Mouse (Mus musculus) c-Kit-negative CD71-positive TER-119-positive erythroid progenitor cells, embryonic 14.5 days (primary cell): ENCODE data around the gene Map3k14.
"Not testable (repeated sequence)": the region's sequence is repeated elsewhere in the genome, so short reads cannot be mapped to it uniquely, and the experiment has no call there.

Experiments
- DNase-seq: peaks from one replicate; pipeline ENCODE4 v3.0.0-alpha.2; 2013; ENCODE audit warnings: low read depth, low spot score

The Map3k14 gene

DNA sequence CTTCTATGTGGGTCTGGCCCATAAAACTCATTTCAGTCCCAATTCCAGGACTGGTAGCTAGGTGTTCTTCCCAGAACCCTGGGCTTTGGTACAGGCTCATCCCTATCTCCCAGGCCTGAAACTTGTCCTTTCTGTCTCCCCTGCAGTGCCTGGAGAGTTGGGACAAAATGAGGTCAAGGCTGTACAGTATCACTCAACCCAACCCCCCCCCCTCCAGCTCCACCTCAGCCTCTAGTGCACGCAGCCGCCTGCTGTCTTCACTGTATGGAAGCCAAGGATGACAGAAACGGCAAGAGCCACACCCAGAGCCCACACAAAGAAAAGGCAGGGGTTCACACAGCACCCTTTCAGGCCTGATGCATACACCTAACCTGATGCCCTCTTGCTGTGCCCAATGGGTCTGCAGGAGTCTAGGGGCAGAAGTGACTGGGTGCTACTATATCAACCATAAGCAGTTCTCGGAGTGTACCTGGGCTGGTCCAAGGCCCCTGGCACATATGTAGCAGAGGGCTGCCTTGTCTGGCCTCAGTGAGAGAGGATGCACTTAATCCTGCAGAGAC, 20.5 kb downstream of the Map3k14 start:
- DNase-seq = no peak

DNA sequence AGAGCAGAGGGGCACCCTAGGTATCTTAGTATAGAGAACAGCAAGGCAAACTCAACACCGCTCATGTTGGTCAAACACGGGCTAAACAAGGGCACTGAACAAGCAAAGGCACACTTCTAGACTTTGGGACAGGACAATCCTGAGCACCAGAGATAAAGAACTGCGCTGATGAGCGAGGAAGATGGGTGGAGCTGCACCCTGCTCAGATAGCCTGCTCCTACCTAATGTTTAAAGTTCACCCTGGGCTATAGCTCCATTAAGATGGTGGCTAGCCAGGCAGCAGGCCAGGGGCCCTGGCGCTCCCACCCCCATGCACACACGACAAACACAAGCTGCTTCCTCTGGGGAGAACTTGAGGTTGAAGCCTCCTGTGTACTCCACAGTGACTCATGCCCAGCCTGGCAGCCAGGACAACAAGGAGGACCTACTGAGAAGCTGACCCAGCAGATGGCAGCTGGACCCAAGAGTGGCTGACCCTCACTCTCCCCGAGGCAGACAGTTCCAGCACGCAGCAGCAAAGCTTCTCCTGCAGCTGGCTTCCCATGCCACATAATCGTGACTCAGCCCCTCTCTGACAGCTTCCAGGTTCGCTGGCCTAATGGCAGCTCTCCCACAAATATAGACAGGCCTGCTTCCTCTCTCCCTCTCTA, 21.1 kb downstream of the Map3k14 start:
- DNase-seq = no peak

DNA sequence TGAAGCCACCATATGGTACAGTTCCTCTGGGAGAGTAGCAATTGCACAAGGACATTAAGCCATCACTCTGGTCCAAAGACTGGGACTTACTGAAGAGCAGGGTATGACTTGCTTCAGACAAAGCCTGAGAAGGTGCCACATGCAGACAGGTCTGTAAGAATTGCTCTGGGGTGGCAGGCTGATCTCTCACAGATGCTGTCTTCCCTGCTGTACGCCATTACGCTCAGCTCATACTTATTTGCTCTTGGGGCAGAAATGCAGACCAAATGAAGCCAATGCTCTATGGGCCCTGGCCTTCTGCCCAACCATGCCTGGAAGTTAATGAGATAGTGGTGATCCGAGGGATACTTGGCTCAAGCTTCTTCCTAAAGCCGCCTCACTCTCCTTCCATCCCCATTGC, 22.4 kb downstream of the Map3k14 start:
- no peak for DNase-seq

DNA sequence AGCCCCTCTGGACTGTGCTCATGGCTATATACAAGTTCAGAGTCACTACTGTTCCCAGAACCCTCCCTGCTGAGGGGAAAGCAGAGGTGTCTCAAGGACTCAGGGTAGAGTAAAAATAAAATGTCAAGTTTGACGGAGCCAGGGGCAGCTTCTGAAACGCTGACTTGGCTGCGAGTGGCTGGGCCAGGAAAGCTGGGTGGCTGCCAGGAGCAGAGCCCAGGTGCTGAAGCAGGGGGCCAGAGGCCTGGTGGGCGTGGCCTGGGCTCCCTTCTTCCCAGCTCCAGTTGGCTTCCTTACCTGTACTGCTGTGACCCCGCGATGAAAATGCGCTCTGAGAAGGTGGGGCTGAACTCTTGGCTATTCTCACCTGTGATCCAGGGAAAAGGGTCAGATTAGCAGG, 26.5 kb downstream of the Map3k14 start:
- DNase-seq = no peak

DNA sequence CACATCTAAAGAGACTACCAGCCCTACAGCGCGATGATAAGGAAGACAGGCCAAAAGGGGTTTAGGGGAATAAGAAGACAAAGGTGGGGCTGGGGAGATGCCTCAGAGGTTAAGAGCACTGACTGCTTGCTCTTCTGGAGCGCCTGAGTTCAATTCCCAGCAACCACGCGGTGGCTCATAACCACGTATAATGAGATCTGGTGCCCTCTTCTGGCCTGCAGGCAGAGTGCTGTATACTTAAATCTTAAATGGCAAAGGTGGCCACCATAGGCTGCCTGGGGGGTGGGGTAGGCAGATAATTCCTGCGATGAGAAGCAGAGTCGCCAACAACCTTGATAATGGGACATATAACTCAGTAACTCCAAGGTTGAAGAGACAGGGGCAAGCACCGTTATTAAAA, 29.5 kb downstream of the Map3k14 start:
- no peak for DNase-seq

DNA sequence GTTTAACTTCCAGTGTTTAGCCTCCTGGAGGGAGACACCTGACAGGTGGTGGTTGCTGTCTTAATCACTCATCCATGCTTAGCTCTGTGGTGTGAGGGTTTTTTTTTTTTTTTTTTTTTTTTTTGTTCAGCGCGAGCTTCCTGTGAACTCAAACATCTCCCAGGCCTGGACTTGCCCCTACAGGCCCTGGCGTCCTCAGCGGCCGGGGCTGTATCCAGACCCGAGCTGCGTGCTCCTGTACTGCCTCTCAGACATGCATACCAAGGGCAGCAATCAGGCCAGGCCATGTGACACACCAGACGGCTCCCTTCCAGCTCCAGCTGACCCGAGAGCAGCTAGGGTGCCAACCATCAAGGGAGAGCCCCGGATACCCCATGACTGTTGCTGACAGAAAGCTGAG, 30.4 kb downstream of the Map3k14 start:
- no peak for DNase-seq

DNA sequence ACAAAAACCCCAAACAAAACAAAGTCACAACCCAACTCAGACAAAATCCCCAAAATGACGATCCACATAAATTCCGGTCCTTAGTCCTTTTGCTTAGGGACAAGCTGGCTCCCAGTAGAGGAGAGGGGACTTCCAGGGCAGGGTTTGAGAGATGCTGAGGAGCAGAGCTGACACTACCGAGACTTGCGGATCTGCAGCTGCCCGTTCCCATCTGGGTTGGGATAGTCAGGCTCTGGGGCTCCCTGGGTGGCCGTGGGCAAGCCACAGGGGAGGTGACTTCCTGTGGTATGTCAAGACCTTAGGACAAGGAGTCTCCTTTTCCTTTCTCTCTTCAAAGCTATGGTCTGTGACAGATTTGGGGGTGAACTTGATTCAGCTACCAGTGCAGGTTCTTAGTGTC, 30.8 kb downstream of the Map3k14 start:
- DNase-seq = no peak

DNA sequence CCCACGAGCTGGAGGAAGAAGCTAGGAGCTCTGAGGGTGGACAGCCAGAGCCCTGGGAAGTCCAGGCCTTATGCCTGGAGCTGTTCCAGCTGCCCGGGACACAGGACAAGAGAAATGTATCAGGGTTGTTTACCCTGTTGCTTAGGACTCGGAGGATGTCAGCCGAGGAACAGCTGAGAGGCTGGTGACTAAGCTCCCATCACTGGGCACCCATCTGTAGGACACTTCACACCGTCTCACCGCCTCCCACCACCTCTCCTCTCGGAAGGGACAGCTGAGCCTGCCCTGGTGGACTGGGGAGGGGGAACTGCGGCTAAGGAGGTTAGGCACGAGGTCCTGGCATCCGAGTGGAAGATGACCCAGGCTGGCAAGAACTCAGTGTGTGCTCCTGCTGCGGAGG, 31.6 kb downstream of the Map3k14 start:
- DNase-seq = no peak

DNA sequence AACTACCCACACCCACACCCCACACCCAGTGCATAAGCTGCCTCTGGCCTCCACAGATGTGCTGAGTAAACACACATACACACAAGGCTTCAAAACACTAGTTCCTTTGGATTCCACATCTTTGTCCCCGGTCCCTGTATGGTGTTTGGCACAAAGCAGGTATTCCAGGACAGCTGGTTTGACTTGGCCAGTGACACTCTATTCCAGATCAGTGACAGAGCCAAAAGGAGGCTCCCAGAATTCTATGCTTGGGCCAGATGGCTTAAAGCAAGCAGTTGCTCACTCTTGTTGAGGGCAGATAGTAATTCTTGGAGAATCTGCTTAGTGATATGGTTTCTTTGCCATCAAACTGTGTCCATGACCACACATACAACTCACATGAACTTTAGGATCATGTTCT, 32.8 kb downstream of the Map3k14 start:
- DNase-seq = no peak

DNA sequence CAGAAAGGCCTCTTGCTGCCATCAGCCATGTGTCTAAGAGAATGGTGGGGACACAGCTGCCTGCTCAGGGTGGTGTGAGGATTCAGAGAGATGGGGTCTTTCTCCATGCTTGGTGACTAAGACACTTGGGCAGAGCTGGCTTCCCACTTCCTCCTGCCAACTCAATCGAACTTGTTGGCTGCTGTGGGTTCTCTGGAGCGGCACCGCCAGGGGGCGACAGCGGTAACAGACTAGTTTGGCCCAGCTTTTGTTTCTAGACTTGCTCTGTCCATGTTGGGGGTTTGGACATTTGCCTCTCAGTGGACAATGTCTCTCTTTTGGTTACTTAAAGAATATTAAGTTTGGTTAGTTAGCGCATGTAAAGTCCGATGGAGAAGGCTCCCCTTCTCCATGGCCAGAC, 34.3 kb downstream of the Map3k14 start:
- DNase-seq = no peak

DNA sequence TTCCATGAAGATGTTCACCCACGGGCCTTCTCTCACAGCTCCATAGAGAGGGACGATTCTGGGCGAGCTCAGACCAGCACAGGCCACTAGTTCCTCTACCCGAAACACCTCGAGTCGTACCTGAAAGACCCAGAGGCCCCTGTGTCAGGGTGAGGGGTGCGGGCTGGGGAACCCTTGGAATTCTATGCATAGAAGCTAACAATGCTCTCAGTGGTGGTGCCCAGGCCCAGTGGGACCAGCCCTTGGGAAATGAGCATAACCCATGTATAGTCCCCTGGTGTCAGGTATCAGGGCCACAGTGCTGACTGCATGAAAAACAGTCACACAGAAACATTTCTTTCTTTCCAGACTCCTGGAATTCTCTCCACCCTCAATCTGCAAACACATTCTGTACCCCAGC, 35.9 kb downstream of the Map3k14 start:
- no peak for DNase-seq

DNA sequence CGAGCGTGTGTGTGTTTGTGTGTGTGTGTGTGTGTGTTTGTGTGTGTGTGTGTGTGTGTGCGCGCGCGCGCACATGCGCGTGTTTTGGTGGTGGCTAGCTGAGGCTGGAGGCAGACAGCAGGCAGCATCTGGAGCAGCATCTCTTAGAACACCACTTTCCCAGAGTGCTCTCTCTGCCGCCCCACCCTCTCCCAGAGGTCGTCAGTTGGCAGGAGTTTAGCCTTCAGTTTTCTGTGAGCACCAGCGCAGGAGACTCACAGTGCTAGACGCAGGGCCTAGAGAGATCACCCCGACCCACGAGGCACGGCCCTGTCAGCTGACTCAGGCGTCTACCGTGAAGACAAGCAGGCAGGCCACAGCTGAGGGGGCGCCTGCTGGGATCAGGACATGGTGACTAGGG, 36.6 kb downstream of the Map3k14 start:
- no peak for DNase-seq

DNA sequence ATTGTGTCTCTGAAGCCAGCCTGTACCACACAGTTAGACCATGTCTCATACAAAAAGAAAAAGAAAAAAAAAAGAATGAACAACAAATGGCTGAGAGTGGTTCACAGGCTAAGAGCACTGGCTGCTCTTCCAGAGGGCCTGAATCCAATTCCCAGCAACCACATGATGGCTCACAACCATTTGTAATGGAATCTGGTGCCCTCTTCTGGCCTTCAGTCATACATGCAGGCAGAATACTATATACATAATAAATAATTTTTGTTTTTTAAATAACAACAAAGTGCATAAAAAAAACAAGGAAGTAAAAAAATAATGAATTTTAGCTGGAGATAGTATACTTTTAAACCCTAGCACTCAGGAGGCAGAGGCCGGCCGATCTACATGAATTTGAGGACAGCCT, 37.7 kb downstream of the Map3k14 start:
- DNase-seq = no peak

DNA sequence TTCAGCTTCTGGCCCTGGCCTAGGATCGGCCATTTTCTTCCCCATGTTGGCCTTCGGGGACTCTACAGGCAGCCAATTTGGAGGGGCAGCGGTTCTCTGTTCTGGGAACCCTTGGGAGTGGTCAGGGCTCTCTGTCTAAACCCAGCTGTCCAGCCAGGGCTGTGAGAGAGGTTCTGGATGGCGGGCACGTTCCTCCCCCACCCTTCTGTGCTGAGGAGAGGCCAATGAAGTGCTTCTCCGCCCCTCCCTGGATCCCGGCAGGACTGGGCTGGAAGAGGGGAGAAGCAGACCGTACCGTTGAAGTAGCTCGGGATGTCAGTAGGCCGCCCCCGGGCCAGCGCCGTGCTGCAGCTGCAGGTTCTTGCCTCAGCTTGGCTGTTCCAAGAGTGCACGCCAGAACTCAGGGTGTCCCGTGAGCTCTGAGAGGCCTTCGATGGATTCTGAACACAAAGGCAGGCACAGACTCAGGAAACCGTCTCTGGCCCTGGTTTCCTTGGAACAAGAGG, 43.3 kb downstream of the Map3k14 start:
- DNase-seq = no peak

DNA sequence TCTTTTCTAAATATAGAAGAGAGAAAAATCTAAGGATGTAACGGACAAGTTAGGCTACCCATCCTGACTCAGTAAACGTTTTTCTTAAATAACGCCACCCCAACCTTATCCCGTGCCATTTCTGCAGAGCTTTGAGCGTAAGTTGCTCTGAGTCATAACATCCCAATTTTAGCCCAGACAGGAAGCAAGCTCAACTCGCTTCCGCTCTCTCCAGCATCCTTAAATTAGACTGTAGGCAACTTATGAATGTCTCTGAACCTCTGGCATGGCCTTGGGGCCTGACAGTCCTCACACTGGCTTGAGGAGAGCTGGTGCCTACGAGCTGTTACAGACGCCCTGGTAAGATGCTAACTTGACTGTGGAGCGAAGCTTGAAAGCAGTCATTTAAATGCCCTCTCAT, 43.8 kb downstream of the Map3k14 start:
- DNase-seq = no peak

DNA sequence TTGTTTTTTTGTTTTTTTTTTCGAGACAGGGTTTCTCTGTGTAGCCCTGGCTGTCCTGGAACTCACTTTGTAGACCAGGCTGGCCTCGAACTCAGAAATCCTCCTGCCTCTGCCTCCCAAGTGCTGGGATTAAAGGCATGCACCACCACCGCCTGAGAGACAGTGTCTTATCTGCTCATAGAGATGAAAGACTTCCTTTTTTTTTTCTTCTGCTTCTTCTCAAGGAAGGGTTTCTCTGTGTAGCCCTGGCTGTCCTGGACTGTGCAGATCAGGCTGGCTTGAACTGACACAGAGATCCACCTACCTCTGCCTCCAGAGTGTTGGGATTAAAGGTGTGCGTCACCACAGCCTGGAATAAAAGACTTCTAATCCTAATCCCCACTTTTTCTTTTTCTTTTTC, 44.6 kb downstream of the Map3k14 start:
- not testable (repeated sequence) for DNase-seq

DNA sequence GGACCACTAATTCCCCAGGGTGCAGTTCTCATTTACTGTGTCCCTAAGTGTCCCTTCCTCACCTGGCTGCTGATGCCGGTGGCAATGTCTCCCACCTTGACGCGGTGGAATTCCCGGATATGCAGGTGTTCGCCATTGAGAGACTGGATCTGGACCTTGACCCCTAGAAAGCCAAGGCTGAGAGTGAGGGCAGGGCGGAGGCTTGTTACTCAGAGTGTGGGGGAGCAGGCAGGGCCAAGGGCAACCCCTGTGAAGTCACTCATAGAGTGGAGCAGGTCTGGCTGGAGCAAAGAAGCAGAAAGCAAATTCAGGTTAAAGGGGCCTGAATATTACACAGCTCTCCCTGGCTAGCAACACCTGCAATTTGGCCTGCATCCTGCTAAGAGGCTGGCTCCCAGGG, 45.8 kb downstream of the Map3k14 start:
- DNase-seq = no peak

DNA sequence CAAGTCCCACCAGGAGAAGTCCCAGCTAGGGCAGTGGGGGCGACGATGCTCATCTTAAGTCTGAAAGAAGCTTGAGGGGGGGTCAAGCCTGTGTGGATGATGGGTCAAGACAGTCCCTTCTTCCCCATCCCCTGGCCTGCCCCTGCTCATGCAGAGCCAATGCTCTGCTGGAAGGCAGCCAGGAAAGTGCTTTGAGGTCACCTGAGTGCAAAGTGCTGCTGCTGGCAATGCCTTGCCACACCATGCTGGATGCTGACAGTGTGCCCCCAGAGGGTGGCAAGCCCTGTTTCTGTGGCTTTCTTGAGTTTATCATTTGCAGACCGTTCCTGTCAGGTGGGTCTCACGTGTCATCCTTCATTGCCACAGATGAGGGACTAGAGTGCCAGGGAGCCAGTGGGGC, 47.3 kb downstream of the Map3k14 start:
- no peak for DNase-seq

DNA sequence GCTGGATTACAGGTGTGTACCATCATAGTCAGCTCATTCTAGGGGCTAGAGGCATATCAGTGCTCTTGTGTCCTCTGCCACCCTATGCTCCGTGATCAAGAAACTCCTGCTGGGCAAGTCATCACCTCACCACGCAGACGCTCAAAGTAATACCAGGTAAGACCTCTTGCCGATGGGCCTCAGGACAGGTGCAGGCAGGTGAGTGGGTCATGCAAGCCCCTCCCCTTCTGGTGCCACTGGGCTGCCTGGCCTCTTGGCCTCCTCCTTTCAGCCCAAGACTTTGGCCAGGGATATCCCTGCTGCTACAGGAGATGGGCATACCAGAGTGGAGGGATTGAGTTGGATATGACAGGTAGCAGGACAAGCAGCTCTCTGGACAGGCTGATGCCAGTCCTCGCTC, 48.0 kb downstream of the Map3k14 start:
- no peak for DNase-seq

DNA sequence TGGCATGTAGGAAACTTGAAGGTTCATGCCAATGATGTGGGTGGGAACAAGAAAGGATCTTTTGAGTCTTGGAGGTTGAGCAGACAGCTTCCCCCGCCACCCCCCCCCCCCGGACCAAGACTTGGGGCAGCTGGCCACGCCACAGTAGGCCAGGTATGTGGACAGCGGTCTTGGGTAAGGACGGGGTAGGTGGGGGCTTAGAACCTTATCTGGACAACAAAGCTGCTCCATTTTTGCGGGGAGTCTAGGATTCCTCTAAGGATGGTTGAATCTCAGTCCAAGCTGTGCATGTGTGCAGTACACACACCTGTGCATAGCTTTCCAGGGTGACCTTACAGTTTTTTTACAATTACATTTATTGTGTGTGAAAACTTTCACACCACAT, 48.8 kb downstream of the Map3k14 start:
- no peak for DNase-seq

DNA sequence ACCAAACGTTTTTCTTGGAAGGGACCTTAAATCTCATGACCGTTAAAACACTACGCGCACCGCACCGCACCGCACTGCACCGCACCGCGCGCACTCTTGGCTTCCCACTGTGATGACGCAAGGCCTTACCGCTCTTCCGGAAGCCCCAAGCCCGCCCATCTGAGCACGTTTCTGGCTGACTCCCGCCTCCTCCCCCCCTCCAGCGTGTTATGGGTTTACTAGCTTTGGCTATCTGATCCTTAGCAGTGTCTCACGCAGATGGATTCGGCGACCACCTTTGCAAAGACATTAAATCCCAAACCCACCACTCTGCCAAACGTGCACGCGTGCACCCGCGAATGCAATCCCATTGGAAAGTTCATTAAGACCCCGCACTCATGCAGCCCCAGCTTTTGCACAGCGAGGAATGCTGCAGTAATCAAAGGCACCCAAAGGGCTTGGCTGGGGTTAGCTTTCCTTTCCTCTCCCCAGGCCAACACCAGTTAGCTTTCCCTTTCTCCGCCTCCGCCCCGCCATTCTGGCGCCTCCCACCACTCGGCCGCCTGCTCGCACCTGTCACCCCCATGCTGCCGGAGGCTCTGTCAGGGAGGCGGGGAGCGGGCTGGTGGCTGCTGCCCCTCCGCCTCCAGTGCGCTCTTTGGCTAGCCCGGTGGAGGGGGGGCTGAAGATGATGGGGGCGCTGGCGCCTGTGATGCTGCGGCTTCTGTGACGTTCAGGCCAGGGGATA, 49.3 kb downstream of the Map3k14 start, which contains the start of gene Spata32:
Spata32 (minus strand) TSS at position 643 of the 727 bp plus-strand sequence.
- no peak for DNase-seq

DNA sequence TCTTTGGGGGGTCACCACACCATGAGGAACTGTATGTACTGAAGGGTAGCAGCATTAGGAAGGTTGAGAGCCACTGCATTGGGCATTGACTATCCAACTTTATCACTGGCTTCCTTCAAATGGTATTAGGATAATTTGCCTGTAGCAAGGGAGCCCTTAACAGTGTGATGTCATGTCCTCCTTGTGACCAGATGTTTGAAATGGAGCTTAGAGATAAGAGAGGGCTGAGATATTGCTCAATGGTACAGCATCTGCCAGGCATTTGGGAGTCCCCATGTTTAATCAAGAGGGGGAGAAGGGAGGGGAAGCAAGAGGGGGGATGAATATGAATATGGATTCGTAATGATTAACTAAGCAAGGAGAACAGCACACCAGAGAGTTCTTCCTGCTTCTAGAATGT, 51.9 kb downstream of the Map3k14 start:
- DNase-seq = no peak

DNA sequence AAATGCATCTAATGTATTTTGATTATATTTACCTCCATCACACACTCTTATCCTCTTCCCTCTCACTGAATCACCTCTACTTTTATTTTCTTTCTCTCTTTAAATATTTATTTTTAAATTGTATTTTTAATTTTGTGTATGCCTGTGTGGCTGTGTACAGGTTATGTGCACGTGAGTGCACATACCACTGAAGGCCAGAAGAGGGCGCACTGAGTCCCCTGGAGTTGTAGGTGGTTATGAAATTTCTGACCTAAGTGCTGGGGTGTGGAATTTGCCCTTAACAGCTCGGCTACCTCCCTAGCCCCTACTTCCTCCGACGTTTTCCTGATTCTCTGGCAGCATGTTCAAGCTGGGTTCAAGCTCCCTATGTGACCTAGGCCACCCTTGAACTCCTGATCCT, 53.6 kb downstream of the Map3k14 start:
- no peak for DNase-seq
